ENCODE assay signal across 15 mouse cellular contexts in the genomic region with DNA sequence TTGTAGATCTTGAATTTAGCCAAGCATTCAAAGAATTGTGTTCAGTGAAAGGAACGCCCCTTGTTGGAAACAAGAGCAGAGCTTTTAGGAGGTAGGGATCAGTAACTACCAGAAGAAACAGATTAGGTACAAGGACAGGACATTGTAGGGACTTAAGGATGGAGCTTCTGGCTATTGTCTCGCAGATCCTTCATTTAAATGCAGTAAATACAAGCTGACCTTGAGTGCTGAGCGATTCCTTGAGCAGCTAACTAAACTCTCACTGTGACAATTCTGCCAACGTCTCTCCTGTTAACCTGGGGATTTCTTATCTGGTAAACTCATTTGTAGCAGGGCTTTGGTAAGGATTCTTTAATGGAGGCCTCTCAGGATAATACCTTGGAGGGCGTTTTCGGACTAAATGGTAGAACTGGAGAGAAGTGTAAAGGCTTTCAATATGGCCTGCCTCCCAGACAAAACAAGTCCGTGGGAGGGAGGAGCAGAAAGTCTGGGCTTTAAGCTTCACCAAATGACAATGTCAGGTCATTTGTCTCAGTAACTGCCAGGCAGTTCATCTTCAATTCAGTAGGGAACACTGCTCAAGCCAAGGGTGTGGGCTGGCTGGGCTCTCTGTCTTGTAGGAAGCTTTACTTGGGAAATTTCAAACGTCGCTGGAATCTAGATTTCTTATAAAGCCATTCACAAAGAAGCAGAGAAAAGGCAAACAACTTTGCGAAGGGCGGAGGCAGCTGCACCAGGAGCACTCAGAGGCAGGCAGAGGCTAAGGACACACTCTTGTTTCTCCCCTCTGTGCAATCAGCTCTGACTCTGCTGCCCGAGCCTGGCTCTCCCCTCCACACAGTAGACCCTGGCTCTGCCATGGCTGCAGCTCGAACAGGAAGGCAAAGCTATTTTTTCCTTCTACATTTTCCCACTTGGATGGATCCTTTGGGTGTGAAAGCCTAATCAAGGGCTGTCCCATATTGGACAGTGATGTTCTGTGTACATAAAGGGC.
DNase-seq lines count a peak whose midpoint lies in the region; ATAC-seq lines count a peak whose summit lies in the region.
"Had no signal": no experiment of that assay in that cellular context is flagged by ENCODE, and none has a peak within 500 bp of the region (broad histone marks: within the 10 kb centered on the region; RNA-seq: fewer than 3 reads in every experiment).

No protein-coding gene starts in this region.

- H3K4me1 ChIP-seq in hindbrain, embryonic 16.5 days (ENCODE audit: control insufficient read depth, insufficient read depth, low read depth, low read length) = peaks cover 17% of the 10 kb centered on the region
- peaks cover 40% of the 10 kb centered on the region for H3K4me1 ChIP-seq in neural tube, embryonic 14.5 days (ENCODE audit: control insufficient read depth, insufficient read depth, low read length)
- H3K4me1 ChIP-seq: liver, embryonic 12.5 days had no signal

- no peaks in the 10 kb centered on the region for H3K9me3 ChIP-seq in hindbrain, embryonic 16.5 days (ENCODE audit: control insufficient read depth, low read length)
- no peaks in the 10 kb centered on the region for H3K9me3 ChIP-seq in neural tube, embryonic 14.5 days (ENCODE audit: control insufficient read depth, low read length)
- H3K9me3 ChIP-seq: liver, embryonic 12.5 days had no signal

- ATAC-seq in hindbrain, embryonic 16.5 days = peak; percentile 67
- peak; percentile 50 for ATAC-seq in neural tube, embryonic 14.5 days (ENCODE audit: low read depth)
- no peak for ATAC-seq in megakaryocyte-erythroid progenitor cell, adult 5-6 weeks (replicated peaks; ENCODE audit: low FRiP score, low TSS enrichment, poor library complexity, severe bottlenecking)
- ATAC-seq: liver, embryonic 12.5 days had no signal

- no peaks in the 10 kb centered on the region for H3K27me3 ChIP-seq in hindbrain, embryonic 16.5 days (replicated peaks; ENCODE audit: control insufficient read depth, insufficient read depth, low read length)
- no peaks in the 10 kb centered on the region for H3K27me3 ChIP-seq in neural tube, embryonic 14.5 days (ENCODE audit: control insufficient read depth, insufficient read depth, low read length)
- H3K27me3 ChIP-seq: liver, embryonic 12.5 days had no signal

- peak; percentile 10 for DNase-seq in heart, adult 11 months
- DNase-seq in heart, postnatal 25 days (ENCODE audit: low spot score) = no peak
- peak; percentile 13 for DNase-seq in embryo, embryonic 9.5 days (ENCODE audit: extremely low spot score)
- no peak for DNase-seq in urinary bladder, postnatal 36 days (ENCODE audit: low spot score in 2 of 2)
- no peak for DNase-seq in layer of hippocampus, adult 9-11 months
- DNase-seq: adrenal gland, postnatal 36 days; cerebellum, adult 8-10 months; heart, adult 18-20 months; kidney, postnatal 10 days; spleen, adult 18-20 months had no signal

- no peak overlapping the region for H3K9ac ChIP-seq in hindbrain, embryonic 16.5 days (ENCODE audit: low read depth, low read length)
- H3K9ac ChIP-seq in neural tube, embryonic 14.5 days (replicated peaks; ENCODE audit: low read depth, low read length) = 0 out of 2 replicates have a peak overlapping the region, but pooled peaks have one; percentile 21
- H3K9ac ChIP-seq: liver, embryonic 12.5 days had no signal

- H3K4me3 ChIP-seq in hindbrain, embryonic 16.5 days (ENCODE audit: low read length) = no peak overlapping the region
- no peak overlapping the region for H3K4me3 ChIP-seq in neural tube, embryonic 14.5 days (ENCODE audit: low read depth, low read length)
- H3K4me3 ChIP-seq: liver, embryonic 12.5 days had no signal

- H3K4me2 ChIP-seq in hindbrain, embryonic 16.5 days (ENCODE audit: low read length) = no peak overlapping the region
- no peak overlapping the region for H3K4me2 ChIP-seq in neural tube, embryonic 14.5 days (ENCODE audit: low read depth, low read length)
- H3K4me2 ChIP-seq: liver, embryonic 12.5 days had no signal

- H3K27ac ChIP-seq in hindbrain, embryonic 16.5 days (ENCODE audit: low read depth, low read length) = peak overlapping the region; percentile 69
- peak overlapping the region; percentile 58 for H3K27ac ChIP-seq in neural tube, embryonic 14.5 days (ENCODE audit: low read depth, low read length)
- H3K27ac ChIP-seq: liver, embryonic 12.5 days; macrophage had no signal

- H3K36me3 ChIP-seq in hindbrain, embryonic 16.5 days (ENCODE audit: control insufficient read depth, insufficient read depth, low read length) = peaks cover under 1% of the 10 kb centered on the region; the same call in 1 of the 2 replicates
- no peaks in the 10 kb centered on the region for H3K36me3 ChIP-seq in neural tube, embryonic 14.5 days (ENCODE audit: control insufficient read depth, insufficient read depth, low read length)
- H3K36me3 ChIP-seq: liver, embryonic 12.5 days had no signal

- intact Hi-C loops in heart, postnatal 25 days (cut with DNase I) = no loop called here

- 32% methylated on average over 13 of the region's 13 CpGs for WGBS in hindbrain, embryonic 16.5 days
- WGBS in neural tube, embryonic 14.5 days = 22% methylated on average over 13 of the region's 13 CpGs

Comparison
In these comparisons a context has a peak if more than half of its experiments do, and no peak if none do; other contexts are left out.
1. DNase-seq: peak in heart, adult 11 months (single experiment) and embryo, embryonic 9.5 days (single experiment); none in heart, postnatal 25 days (single experiment), urinary bladder, postnatal 36 days (0 of 2) and layer of hippocampus, adult 9-11 months (single experiment).